Mouse (Mus musculus) heart, postnatal 0 days (tissue): ENCODE data around the gene Prdm16. TPM values are rescaled to one million over a fixed set of nuclear protein-coding genes. Genes with fewer than 3 reads are reported as not detected.
A peak's percentile ranks its signal among the peaks of the same experiment; 100 is the strongest.

Experiments used
- ATAC-seq: fragments of 200-750 bp; cut with Nextera tagmentation; 2 replicates; pipeline ENCODE4 v1.8.0; 2017; ENCODE audit warnings: low read depth, moderate number of reproducible peaks, moderate library complexity; ENCODE audit not compliant: insufficient read depth
- DNase-seq: peaks from one replicate; pipeline ENCODE4 v3.0.0-alpha.2; 2016; ENCODE audit warnings: low spot score
- H3K27ac ChIP-seq: fragments of 300-500 bp; sonication (generic); 2 replicates; pipeline ENCODE4 v1.5.1; 2014; ENCODE audit warnings: low read depth, mild to moderate bottlenecking
- H3K27me3 ChIP-seq: fragments of 300-500 bp; sonication (generic); 2 replicates; pipeline ENCODE4 v1.6.1; 2014; ENCODE audit warnings: low read length, mixed read lengths; ENCODE audit not compliant: control insufficient read depth, insufficient read depth
- H3K36me3 ChIP-seq: fragments of 300-500 bp; sonication (generic); replicated peaks from 2 replicates; pipeline ENCODE4 v1.6.1; 2014; ENCODE audit warnings: low read length, mixed read lengths; ENCODE audit not compliant: control insufficient read depth, insufficient read depth
- H3K4me1 ChIP-seq: fragments of 300-500 bp; sonication (generic); 2 replicates; pipeline ENCODE4 v1.6.1; 2014; ENCODE audit warnings: antibody characterized with exemption; ENCODE audit not compliant: control insufficient read depth, insufficient read depth
- H3K4me2 ChIP-seq: fragments of 300-500 bp; sonication (generic); 2 replicates; pipeline ENCODE4 v1.6.1; 2014; ENCODE audit warnings: low read depth, mild to moderate bottlenecking, low read length, moderate library complexity
- H3K4me3 ChIP-seq: fragments of 300-500 bp; sonication (generic); 2 replicates; pipeline ENCODE4 v1.5.1; 2014; ENCODE audit warnings: low read depth, low read length
- H3K9ac ChIP-seq: fragments of 300-500 bp; sonication (generic); replicated peaks from 2 replicates; pipeline ENCODE4 v1.6.1; 2014; ENCODE audit warnings: low read depth, low read length, mixed read lengths
- H3K9me3 ChIP-seq: fragments of 300-500 bp; sonication (generic); replicated peaks from 2 replicates; pipeline ENCODE4 v1.6.1; 2016; ENCODE audit warnings: low read length; ENCODE audit not compliant: control insufficient read depth
- CTCF ChIP-seq: IDR thresholded peaks from 2 replicates; pipeline ENCODE4 v1.5.1; 2016; ENCODE audit warnings: antibody characterized with exemption, control low read depth, low read depth
- EP300 ChIP-seq: IDR thresholded peaks from 2 replicates; pipeline ENCODE4 v1.6.1; 2016; ENCODE audit warnings: antibody characterized with exemption, low read depth
- WGBS: fragments of 180-500 bp; shearing (Covaris S2); extraction: QIAGEN DNeasy Blood & Tissue Kit; methylation state at CpG from one replicate; pipeline ENCODE4 v1.1.7; 2014; 5-methylcytosine and 5-hydroxymethylcytosine counted together
- polyA plus RNA-seq: library from polyadenylated mRNA; unstranded; fragments of >200 nt; fragmentation: Nextera tagmentation; extraction: Ambion mirVana; gene quantifications from 2 replicates; pipeline ENCODE4 v1.2.1, GENCODE M21; 2015
- total RNA-seq: library from RNA; depleted of rRNA; stranded (reverse); fragments of >200 nt; gene quantifications from 2 replicates; pipeline ENCODE4 v1.2.3, GENCODE M21; 2014; ENCODE audit warnings: low replicate concordance

The Prdm16 gene
- total and polyA plus RNA-seq, 2 experiments from 2014 or later, result 9.3 to 14.7 TPM

DNA sequence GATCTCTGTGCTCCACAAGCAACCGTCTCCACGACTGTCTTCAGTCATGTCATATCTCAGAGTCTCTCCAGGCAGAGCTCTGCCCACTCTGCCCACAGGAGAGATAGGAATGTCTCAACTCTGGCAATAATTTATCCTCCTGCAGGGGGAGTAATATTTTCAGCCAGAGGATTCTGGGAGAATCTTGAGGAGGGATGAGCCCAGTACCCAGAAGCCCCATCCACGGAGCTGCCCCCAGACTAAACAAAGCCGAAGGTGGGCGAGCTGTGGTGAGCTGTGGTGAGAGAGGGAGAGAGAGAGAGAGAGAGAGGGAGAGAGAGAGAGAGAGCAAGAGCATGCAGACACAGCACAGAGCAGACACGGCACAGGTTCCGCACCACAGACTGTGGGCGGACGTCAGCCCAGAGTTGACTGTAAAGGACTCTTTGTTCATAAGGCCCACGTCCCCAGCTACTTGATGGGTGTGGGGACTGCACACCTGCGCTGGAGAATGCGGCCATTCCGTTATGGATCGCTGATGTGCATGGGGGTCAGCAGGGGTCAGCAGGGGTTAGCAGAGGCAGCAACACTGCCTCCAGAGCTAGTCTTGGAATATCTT lies 197.1 kb downstream of the Prdm16 start:
- TF ChIP-seq EP300 (no peak), CTCF (peak; percentile 18; the same call in 1 of the 2 replicates)
- Histone ChIP-seq H3K4me1 (peaks cover 14% of the 10 kb centered on the region; the same call in 1 of the 2 replicates), H3K9ac (no peak overlapping the region), H3K27me3 (no peaks in the 10 kb centered on the region), H3K4me3 (no peak overlapping the region), H3K4me2 (no peak overlapping the region), H3K27ac (no peak overlapping the region), H3K36me3 (no peaks in the 10 kb centered on the region), H3K9me3 (no peaks in the 10 kb centered on the region)
- no peak for ATAC-seq
- no peak for DNase-seq
- 67% methylated on average over 14 of the region's 14 CpGs for WGBS

DNA sequence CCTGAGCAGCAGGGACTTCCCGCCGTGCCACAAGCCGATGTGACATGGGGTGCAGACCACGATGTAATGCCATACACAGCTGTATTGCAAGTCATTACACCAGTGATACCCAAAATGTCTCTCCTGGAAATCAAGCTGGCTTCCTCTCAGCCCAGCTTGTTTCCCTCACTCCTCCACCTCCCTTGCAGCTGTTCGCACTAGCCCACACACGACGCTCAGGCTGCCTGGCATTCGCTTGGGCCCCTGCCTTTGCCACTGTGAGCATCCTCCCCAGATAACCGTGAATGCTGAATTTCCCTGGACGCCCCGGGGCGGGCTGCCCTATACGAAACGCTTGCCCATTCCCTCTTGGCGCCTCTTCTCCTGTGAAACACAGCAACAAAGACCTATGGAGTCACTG lies 198.1 kb downstream of the Prdm16 start:
- no peak for DNase-seq
- ATAC-seq, result no peak
- Histone ChIP-seq H3K27me3 (no peaks in the 10 kb centered on the region), H3K4me3 (no peak overlapping the region), H3K27ac (no peak overlapping the region), H3K4me1 (peaks cover 14% of the 10 kb centered on the region; the same call in 1 of the 2 replicates), H3K4me2 (no peak overlapping the region), H3K9ac (no peak overlapping the region), H3K36me3 (no peaks in the 10 kb centered on the region), H3K9me3 (no peaks in the 10 kb centered on the region)
- 77% methylated on average over 15 of the region's 15 CpGs for WGBS
- TF ChIP-seq CTCF, result no peak
- TF ChIP-seq EP300, result no peak

DNA sequence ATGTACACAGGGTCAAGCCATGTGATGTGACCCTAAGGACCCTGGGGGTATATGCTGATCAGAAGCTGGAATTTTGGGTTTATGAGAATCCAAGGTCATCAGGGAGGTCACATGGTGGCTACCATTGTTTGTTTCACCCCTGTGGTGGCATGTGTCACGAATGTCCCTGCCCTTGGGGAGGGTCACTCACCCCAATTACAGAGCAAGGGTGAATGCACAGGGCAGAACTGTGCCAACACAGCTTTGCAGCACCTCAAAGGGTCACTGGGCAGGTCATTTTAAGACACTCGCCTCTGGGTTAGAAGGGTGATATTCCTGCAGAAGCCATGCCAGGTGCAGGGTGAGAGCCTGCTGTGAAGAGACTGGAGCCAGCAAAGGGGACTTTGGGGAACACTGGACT lies 206.9 kb downstream of the Prdm16 start:
- ATAC-seq (no peak), DNase-seq (no peak)
- no peaks in the 10 kb centered on the region for H3K36me3 ChIP-seq
- H3K9me3 ChIP-seq, result no peaks in the 10 kb centered on the region
- H3K27ac ChIP-seq, result no peak overlapping the region
- H3K9ac ChIP-seq, result no peak overlapping the region
- H3K4me2 ChIP-seq, result no peak overlapping the region
- no peak overlapping the region for H3K4me3 ChIP-seq
- WGBS, result 73% methylated on average over 2 of the region's 2 CpGs
- no peak for TF ChIP-seq EP300
- no peak for TF ChIP-seq CTCF
- H3K27me3 ChIP-seq, result no peaks in the 10 kb centered on the region
- H3K4me1 ChIP-seq, result peaks cover 12% of the 10 kb centered on the region

DNA sequence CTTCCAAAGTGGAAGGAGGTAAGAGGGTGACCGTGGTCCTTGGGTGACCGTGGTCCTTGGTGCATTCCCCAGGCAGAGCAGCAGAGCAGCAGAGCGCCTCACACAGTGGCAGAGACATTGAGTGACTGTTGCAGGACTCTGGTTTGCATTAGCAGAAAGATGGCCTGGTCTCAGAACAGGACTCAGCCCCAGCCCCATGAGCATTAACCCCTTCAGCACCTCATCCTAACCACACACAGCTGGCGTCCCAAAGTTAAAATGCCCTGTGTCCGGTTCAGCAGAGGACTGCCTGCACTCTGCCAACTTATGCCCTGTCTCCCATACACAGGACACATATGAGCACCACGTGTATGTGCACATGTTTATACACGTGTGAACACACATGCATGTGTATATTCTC lies 209.8 kb downstream of the Prdm16 start:
- TF ChIP-seq EP300 (no peak), CTCF (no peak)
- Histone ChIP-seq H3K9me3 (no peaks in the 10 kb centered on the region), H3K36me3 (no peaks in the 10 kb centered on the region), H3K4me3 (no peak overlapping the region), H3K4me2 (no peak overlapping the region), H3K27me3 (no peaks in the 10 kb centered on the region), H3K9ac (no peak overlapping the region), H3K27ac (no peak overlapping the region), H3K4me1 (peaks cover 22% of the 10 kb centered on the region)
- no peak for ATAC-seq
- no peak for DNase-seq
- 73% methylated on average over 7 of the region's 7 CpGs for WGBS

DNA sequence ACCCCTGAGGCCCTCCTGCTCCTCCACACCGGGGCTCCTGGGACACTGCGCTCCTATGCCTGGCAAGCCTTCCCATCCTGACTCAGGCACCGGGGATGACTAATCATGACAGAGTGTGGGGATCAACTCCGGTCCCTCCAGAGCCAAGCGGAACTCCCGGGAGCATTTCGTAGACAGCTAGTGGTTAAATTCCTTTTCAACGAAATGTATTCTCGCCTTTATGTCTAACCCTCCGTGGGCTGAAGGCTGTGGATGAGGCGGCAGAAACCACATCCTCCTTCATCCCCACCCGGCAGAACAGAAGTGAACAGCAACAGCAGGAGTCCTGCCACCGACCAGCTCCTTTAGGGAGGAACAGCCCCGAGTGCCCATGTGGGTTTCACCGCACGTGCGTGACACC lies 211.4 kb downstream of the Prdm16 start:
- H3K9me3 ChIP-seq, result no peaks in the 10 kb centered on the region
- H3K4me2 ChIP-seq, result no peak overlapping the region
- 0 out of 2 replicates have a peak, but pooled peaks have one; percentile 56 for ATAC-seq
- H3K27ac ChIP-seq, result no peak overlapping the region
- WGBS, result 37% methylated on average over 17 of the region's 17 CpGs
- no peak overlapping the region for H3K4me3 ChIP-seq
- TF ChIP-seq EP300, result no peak
- H3K36me3 ChIP-seq, result no peaks in the 10 kb centered on the region
- peak; percentile 20 for DNase-seq
- peaks cover 22% of the 10 kb centered on the region for H3K4me1 ChIP-seq
- H3K9ac ChIP-seq, result no peak overlapping the region
- H3K27me3 ChIP-seq, result no peaks in the 10 kb centered on the region

DNA sequence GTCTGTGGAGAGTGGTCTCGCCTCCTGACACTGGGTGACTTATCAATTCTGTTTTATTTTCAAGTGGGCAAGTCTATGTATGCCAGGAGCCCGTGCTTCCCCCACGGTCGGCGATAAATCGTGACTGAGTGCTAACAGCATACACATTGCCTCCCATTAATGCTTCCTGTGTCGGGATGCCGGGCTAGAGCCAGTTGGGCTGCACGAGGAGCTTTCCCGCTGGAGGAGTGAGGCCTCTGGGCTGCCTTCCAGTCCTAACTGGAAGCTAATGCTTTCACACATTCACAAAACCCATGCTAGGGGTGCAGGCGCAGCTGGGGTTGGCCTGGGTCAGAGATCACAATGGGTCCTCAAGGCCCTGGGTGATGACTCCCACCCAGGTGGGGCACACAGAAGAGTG lies 212.0 kb downstream of the Prdm16 start:
- no peak overlapping the region for H3K27ac ChIP-seq
- WGBS, result 9% methylated on average over 11 of the region's 11 CpGs
- no peak for TF ChIP-seq EP300
- no peak overlapping the region for H3K9ac ChIP-seq
- H3K9me3 ChIP-seq, result no peaks in the 10 kb centered on the region
- ATAC-seq (peak; percentile 56), DNase-seq (peak; percentile 37)
- H3K4me1 ChIP-seq, result peaks cover 22% of the 10 kb centered on the region
- no peak overlapping the region for H3K4me2 ChIP-seq
- no peaks in the 10 kb centered on the region for H3K36me3 ChIP-seq
- no peak overlapping the region for H3K4me3 ChIP-seq
- H3K27me3 ChIP-seq, result no peaks in the 10 kb centered on the region
